Mouse (Mus musculus): ENCODE results near the gene Chn1.

Chn1 gene

DNA sequence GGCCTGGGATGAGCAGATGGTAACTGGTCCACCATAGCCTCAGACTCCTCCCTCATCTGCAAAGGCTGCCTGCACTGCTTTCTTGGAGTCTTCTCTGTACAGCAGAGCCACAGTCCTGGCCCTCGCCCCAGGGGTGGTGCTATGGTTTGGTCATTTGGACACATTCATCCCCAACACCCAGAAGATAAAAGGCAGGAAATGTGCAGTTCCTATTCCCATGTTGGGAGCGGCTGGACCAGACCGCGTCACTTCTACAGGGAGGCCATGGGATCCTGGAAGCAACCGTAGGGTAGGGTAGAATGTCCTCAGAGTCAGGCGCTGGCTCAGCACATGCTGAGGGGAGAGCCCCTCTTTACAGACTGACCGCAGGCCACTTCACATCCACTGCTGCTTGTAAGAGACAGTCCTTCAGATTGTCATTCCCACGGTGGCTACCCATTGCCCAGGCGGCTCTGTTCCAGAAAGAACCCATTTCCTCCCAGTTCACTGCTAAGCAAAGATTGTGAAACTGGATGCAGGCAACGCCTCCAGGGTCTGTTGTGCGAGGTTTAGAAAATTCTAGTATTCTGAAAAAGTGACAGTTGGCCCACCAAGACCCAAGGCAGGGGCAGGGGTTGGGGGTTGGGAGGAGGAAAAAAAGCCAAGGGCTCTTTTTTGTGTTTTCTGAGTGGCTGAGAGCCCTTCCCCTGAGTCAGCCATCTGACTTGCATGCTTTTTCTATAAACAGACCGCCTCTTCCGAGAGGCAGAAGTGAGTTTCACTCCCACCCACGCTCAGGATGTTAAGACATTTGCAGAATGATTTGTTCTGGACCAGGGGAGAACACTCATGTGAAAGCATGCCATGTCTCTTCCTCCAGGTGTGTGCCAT is 182.7 kb downstream of the Chn1 start:
- peak; percentile 50 to 60 for DNase-seq (ENCODE audit: low spot score in 2 of 2)

DNA sequence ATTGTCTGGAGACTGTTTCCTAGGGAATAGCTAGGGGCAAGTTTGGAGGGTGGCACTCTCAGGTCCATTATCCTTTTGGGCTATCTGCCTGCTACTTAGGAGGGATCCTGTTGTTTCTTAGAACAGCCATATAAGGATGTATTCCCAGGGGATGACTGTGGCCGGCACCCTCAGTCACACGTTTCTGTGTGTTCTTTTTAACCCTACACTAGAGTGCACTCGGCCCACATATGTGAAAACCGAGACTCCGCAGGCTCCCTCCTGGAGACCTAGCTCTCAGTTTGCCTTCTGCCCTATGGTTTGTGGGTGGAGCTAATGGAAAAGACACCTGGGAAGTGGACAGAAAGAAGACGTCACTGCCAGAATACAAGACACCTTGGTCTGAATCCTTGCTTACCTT is 183.9 kb downstream of the Chn1 start:
- DNase-seq (ENCODE audit: low spot score in 2 of 2): no peak

DNA sequence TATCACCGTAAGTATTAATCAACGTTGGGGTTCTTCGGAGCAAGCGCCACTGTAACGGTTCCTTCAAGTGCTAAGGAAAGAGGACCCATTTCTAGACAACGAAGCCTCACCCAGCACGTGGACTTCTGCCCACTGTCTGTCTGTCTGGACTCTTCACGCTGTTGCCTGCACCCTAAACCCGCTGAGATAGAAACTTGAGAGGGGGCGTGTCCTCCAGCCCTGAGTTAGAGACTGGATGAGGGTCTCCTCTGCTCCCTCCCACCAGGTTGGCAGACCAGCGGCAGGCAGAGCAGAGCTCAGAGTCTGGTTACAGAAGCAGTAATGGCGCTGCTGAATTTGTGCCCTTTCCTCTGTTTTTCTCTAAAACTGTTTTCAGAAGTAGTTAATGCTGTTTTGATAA is 185.0 kb downstream of the Chn1 start:
- no peak for DNase-seq (ENCODE audit: low spot score in 2 of 2)

DNA sequence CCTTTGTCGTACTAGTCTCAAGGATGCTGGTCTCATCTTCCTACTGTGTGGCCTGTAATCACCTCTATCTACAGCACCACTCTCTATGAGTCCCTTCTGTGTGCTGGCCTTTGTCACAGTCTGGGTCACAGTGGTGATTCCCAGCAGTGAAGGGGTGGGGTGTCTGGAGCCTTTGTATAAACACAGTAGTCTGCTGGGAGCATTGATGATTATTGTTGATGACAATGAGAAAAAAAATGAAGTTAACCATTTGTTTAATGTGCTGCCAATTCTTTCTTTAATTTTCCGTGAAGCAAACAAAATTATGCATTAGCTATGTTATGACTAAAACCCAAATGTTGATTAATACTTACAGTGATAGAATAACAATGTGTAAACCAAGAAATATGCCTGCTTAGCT is 186.2 kb downstream of the Chn1 start:
- DNase-seq (ENCODE audit: low spot score in 2 of 2): no peak

DNA sequence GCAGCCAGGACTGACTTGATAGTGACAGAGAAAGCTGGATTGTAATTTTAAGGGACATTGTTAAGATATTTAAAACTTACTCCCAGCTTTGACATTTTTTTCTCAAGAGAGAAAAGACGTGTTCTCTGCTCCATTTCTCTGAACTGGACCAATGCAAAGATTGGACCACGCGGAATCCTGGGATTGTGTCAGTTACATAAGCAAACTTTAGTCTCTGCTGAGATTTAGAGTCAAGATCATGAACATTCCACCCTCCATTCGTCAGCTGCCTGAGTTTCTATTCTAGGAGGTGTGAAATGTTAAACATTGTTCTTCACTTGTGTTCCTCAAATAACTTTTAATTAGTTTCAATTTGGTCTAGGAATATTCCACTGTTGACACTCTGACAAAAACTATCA is 188.0 kb downstream of the Chn1 start:
- no peak for DNase-seq (ENCODE audit: low spot score in 2 of 2)

DNA sequence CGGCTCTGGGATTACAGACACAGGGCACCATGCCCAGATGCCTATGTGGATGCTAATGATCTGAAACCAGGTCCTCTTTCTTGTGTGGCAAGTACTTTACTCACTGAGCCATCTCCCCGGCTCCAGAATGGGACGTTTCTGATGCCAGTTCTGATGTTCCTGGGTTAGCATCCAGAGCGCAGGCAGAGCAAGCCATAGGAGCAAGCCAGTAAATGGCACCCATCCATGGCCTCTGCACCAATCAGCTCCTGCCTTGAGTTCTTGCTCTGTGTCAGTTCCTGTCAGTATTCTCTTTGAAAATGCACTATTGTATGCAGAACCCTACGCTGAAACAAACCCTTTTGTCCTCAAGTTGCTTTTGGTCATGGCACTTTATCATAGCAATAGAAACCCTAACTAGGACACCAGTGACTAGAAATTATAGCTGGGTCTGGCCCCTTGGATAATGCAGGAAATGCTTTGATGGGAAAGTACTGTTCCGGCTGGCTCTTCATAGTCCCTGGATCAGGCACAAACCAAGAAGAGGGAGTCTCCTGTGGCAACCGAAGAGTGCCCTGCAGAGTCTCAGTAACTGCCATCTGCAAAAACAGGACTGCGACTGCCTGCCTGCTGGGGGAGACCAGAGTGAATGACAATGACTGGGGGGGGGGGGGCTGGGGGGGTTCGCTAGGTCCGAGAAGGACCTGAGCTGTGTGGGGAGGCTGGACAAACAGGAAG is 188.6 kb downstream of the Chn1 start:
- no peak for DNase-seq (ENCODE audit: low spot score in 2 of 2)

DNA sequence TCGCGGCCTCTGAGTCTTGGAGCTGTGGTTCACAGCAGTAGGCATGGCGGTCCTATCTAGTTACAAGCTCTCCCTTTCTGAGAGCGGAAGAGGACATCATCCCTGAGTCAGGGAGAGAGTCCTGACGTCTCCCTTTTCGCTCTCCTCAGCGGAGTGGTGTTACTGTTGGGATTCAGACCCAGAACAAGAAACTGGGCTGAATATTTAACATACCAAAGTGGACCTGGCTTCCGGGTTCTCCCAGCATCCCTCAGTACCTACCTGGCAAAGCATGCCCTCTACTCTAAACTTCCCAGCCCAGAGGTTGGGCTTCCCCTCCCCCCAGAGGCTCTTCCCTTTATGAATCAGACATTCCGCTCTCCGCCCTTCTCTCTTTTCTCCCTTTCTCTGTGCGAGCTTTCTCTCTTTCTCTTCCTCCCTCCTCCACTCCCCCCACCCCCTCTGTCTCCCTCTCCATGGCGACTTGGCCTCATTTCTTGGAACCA is 189.8 kb downstream of the Chn1 start:
- no peak for DNase-seq (ENCODE audit: low spot score in 2 of 2)

DNA sequence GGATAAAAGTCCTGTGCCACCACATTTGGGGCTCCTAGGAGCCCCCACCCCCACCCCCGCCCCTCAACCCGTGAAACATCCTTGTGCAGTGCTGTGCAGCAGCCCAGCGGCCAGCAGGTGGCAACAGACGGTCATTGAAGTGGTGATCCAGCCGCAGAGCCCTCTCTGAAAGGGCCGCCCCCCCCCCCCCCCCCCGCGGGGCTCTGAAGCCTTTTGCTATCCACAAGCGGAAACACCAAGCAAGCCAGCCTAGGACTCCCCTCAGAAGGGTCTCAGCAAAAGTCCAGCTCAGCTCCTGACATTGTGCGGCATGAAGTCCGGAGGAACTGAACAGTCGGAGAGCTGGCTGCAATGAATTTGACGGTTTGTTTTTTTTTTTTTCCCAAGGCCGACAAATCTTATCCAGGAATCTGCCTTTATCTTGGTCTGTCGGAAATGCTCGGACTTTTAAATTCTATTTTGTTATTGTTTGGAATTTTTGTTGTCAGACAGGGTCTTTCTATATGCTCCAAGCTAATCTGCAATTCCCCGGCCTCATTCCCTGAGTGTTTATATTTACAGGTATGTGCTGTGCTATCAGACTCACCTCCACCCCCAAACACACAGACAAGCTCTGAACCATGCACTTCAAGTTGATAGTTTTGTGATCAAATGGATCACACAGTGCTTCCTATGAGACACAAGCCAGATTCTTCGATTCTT is 190.3 kb downstream of the Chn1 start:
- peak in 1 of 2 experiments; percentile 63 for DNase-seq (ENCODE audit: low spot score in 2 of 2)

DNA sequence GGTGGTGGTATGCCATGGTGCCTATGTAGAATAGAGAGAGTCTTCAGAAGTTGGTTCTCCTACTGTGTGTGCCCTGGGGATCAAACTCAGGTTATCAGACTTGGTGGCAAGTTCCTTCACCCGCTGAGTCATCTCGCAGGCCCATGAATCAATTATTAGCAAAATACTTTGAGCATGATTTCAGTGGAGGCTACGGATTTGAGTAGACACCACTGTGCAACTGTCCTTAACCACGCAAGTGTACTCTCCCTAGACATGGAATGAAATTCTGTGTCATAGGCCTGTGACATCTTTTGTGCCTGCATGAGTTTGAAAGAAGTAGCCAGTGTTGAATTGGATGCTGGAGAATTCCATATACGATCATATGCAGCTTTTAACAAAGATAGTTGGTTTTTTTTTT is 194.4 kb downstream of the Chn1 start:
- DNase-seq (ENCODE audit: low spot score in 2 of 2): no peak

DNA sequence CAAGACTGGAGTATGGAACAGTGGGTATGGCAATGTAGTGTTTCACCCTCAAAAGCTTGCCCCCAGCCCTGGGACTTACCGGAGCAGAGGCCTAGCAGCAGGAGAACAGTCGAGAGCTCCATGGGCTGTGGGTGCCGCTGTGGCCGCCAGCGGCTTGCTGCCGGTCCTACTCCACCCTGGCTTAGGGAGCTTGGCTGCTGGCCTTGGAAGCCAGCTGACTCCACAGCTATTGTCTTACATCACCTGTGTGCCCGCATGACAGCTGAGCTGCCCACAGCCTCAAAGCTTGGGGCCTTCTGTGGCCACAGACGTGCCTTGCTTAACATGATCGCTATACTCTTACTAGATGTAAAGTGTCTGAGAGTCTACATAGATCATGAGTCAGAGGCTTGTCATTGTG is 195.0 kb downstream of the Chn1 start, which contains the start of gene Chrna1:
Chrna1 (minus strand) TSS at position 173 of the 400 bp plus-strand sequence.
- DNase-seq (ENCODE audit: low spot score in 2 of 2): no peak

DNA sequence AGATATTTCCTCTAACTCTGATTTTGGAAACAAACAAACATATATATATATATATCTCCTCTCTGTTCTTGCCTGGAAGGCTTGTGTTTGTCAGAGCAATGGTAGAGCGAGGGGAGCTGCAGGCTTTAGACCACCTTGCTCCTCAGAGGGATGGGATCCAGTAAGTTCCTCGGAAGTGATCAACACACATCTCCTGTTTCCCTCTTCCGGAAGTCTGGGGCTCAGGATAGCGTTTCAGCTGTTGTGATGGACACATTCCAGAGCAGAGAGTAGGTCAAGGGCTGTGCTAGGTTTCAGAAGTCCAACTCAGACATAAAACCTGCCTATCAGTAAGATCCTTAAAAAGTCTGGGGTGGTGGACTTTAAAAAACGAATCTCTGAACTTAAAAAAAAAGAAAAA is 196.0 kb downstream of the Chn1 start:
- DNase-seq (ENCODE audit: low spot score in 2 of 2): no peak

DNA sequence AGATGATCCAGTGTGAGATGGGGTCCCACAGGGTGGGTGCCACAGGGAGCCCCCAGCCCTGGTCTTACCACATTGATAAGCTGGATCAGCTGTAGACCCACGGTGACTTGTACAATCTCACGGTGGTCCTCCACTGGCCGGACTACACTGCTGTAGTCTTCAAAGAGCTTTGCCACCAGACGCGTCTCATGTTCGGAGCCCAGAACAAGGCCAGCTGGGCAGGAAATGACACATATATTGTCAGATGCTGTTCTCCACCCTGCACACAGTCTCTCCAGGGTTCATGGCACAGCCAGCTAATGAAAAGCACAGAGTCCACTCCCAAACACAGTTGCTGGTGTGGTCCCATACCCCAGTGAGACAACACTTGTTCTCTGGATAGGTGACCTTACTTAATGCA is 200.7 kb downstream of the Chn1 start:
- no peak for DNase-seq (ENCODE audit: low spot score in 2 of 2)

DNA sequence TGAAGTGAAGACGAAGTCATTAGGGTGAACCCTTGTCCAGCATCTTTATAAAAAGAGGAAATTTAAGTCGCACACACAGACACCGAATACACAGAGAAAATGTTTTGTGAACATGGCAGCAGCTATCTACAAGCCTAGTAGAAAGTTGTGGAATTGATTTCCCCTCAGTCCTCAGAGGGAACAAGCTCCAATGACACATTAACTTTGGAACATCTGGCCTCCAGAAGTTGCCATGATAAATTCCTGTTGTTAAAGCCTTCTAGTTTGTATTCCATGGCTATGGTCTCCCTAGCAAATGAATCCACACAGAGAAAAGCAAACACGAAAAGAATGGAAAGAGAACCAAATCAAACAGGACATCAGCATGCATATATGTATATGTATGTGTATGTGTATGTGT is 201.6 kb downstream of the Chn1 start:
- DNase-seq (ENCODE audit: low spot score in 2 of 2): no peak

DNA sequence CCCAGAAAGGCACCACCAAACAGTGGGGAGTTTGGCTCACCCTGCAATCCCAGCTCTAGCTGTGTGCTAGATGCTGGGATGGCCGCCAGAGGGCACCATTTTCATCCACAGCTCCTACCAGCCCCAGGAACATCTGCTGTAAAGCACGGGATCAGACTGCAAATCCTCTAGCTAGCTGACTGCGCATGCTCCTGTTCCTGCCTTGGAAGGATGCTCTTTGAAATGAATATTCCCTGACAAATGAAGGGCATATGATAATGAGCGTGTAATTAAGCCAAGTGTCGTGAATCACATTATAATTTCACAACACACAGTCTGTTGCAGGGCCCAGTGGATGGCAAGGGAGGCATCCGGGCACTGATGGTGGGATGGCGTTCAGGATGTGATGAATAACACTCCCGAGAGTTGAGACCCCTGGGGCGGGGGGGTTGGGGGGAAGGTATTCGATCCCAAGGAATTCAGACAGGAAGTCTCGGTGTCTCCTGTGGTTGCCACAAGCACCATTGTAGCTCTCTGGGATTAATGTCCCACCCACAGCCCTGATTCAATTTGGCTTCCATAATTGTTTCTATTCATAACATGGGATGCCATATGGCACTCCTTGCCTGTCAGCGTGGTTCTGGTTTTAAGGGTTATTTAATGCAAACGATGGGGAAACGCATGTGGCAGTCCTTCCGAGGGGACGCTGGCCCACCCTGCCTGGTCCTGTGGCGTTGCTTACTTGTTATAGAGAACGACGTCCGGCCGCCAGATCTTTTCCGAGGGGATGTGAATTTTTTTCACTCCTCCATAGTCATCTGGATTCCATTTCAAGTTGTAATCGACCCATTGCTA is 202.4 kb downstream of the Chn1 start:
- peak; percentile 81 to 86 for DNase-seq (ENCODE audit: low spot score in 2 of 2)

DNA sequence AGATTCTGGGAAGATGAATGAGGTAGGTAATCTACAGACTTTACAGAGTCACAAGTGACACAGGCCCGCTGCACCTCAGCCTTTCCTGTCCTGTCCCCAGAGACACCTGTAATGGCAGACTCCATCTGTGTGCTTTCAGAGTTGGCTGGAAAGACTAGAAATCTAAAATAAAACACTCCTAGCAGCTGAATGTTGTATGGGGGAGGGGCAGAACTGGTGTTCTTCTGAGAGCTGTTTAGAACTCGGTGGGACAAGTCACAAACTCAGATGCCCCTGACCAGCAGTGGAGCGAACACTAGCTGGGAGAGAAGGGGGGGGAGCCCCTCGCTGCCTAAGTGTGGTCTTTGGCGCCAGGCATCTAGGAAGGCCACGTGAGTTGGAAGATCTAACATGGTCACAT is 203.2 kb downstream of the Chn1 start:
- DNase-seq (ENCODE audit: low spot score in 2 of 2): no peak

DNA sequence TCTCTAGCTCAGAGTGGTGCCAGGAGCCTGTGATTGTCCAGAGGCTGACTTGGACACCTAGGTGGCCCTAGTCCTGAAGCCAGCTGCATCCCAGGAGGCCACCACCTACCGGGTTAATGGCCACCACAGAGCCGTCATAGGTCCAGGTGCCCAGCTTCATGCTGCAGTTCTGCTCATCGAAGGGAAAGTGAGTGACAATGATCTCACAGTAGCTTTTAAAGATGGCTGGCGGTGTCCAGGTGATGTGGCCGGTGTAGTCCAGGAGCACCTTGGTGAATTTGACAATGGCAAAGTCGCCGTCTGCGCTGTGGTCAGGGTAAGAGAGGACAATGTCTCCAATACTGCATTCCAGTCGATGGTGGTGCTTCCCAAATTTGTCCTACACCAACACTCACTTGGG is 203.8 kb downstream of the Chn1 start:
- DNase-seq (ENCODE audit: low spot score in 2 of 2): no peak

DNA sequence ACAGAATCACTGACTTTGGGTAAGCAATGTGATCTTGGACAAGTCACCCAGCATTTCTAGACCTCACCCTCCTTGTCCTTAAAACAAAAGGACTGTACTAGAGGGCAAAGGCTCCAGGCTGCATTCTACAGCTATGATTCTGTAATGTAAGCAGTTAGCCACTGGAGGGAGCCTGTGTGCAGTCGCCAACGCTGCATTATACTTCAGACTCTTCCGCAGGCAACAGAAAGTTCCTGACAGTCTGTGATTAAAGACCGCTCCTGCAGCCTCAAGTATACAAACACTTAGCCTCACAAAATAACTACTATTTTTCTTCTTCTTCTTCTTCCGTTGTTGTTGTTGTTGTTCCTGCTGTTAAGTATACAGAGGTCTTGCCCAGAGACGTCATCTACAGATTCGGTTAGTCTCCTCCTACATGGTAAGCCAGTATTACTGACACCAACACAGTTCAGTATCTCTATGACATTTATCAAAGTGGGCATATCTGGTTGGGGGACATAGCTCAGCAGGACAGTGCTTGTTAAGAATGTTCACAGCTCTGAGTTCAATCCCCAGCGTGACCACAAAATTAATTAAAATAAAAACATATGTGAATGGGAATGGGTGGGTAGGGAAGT is 208.0 kb downstream of the Chn1 start:
- peak in 1 of 2 experiments; percentile 53 for DNase-seq (ENCODE audit: low spot score in 2 of 2)

DNA sequence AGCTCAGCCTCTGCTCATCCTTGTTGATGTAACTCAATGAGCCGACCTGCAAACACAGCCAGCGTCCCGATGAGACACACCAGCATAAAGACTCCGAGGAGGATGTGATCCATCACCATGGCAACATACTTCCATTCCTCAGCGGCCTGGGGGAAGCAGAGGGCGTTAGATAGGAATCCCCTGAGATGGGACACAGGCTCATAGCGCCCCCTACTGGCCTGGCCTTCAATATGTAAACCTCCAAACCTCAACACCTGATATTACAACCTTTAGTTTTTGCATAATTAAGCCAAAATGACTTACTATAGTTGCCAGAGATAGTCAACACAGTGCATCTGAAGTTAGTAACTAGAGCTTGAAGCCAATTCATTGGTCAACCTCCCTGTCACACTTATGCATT is 209.0 kb downstream of the Chn1 start:
- no peak for DNase-seq (ENCODE audit: low spot score in 2 of 2)

DNA sequence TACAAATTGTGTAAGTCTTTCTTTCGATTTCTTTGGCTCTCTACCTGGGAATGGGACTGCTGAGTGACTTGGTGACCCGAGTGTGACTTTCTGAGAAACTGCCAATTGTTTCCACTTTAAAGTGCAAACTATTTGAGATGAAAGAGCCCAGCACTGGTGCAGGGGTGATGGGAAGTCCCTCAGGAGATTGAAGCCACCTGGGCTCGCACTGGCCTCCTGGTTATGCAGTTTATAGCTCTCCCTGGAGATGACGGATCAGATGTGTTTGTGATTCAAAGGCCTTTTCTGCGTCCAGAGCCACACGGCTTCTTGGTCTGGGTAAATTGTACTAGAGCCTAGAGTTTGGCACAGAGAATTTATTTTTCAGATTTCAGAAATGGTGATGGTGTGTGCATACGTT is 211.5 kb downstream of the Chn1 start:
- DNase-seq (ENCODE audit: low spot score in 2 of 2): no peak

DNA sequence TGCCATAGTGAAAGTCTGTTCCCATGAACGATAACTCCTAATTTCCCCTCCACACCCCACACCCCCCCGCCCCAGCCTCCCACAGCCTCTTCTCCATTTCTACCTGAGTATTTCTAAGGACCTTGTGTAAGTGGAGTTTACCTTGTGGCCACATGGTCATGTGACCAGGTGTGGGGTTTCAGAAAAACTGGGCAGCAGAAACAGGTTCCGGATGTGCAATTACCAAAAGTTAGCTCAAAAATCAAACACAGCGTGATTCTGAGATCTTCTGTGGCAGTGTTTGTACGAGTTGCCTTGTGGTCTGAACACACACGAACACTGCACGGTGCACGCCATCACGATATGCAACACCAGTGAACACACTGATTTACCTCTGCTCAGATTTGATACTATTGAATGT is 212.5 kb downstream of the Chn1 start:
- no peak for DNase-seq (ENCODE audit: low spot score in 2 of 2)

DNA sequence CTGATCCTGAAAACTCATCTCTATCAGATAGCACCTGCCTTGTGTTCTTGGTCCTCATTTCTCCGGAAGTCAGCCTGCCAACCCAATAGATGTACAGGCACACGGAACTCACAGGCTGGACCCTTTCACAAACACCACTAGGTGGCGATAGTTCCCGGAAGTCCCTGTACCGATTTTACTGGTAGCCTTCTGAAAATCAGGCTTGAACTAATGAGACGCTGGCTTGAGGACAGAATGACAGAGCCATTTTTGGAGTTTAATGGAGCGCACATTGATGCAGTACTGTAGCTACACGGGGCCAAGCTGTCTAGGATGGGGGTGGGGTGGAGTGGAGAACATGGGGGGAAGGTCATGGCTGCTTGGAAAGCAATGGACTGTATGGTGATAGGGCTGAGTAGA is 213.5 kb downstream of the Chn1 start:
- DNase-seq (ENCODE audit: low spot score in 2 of 2): no peak
